Mouse (Mus musculus): Measurements from ENCODE around the gene Wnt1. TPM values are rescaled to one million over a fixed set of nuclear protein-coding genes. Genes with fewer than 3 reads are reported as not detected.

Wnt1 gene
- polyA plus RNA-seq, 1 experiment from 2014 or later = not detected

DNA sequence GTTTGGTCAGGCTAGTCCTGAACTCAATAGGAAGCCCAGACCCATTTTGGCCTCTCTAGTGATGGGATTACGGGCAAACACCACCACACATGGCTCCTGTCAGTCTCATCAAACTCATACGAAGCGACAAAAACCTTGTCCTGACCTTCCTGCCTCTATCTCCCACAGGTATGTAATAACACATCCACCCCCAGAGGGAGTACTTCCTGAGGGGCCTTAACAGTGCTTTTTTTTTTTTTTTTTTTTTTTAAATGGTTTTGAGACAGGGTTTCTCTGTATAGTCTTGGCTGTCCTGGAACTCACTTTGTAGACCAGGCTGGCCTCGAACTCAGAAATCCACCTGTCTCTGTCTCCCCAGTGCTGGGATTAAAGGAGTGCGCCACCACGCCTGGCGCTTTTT, 28.5 kb downstream of the Wnt1 start:
- Histone ChIP-seq H3K36me3 (ENCODE audit: control insufficient read depth, insufficient read depth, low read length) (peaks cover 45% of the 10 kb centered on the region), H3K4me1 (replicated peaks; ENCODE audit: control insufficient read depth, insufficient read depth, low read length) (no peaks in the 10 kb centered on the region), H3K27me3 (replicated peaks; ENCODE audit: control insufficient read depth, insufficient read depth, low read length) (no peaks in the 10 kb centered on the region), H3K9ac (ENCODE audit: low read length) (no peak overlapping the region), H3K9me3 (ENCODE audit: control insufficient read depth, low read length) (no peaks in the 10 kb centered on the region), H3K4me3 (ENCODE audit: low read depth, low read length) (no peak overlapping the region), H3K4me2 (ENCODE audit: low read length) (no peak overlapping the region), H3K27ac (ENCODE audit: low read depth) (no peak overlapping the region)
- no peak for ATAC-seq (replicated peaks; ENCODE audit: low FRiP score, low TSS enrichment, low read depth)
- DNase-seq (ENCODE audit: low spot score) = no peak
- 92% methylated on average over 7 of the region's 7 CpGs for WGBS

DNA sequence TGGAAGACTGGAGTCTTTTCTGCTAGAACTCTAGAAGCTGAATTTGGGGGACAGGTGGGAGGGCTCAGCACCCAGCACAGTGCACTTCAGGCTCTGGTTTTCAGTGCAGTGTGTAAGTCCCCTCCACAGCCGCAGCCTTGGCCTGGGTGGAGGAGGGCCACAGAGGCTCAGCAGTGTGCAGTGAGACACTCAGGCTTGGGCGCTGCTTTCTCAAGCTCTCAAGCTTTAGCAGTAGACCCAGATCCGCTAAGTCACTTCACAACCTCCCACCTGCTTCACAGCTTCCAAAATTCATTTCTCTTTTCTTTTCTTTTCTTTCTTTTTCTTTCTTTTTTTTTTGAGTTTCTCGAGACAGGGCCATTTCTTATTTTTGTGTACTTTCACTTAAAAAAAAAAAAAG, 31.3 kb downstream of the Wnt1 start:
- Histone ChIP-seq H3K4me1 (replicated peaks; ENCODE audit: control insufficient read depth, insufficient read depth, low read length) (no peaks in the 10 kb centered on the region), H3K27me3 (replicated peaks; ENCODE audit: control insufficient read depth, insufficient read depth, low read length) (no peaks in the 10 kb centered on the region), H3K9ac (ENCODE audit: low read length) (no peak overlapping the region), H3K4me2 (ENCODE audit: low read length) (no peak overlapping the region), H3K36me3 (ENCODE audit: control insufficient read depth, insufficient read depth, low read length) (peaks cover 36% of the 10 kb centered on the region), H3K4me3 (ENCODE audit: low read depth, low read length) (no peak overlapping the region), H3K27ac (ENCODE audit: low read depth) (no peak overlapping the region), H3K9me3 (ENCODE audit: control insufficient read depth, low read length) (no peaks in the 10 kb centered on the region)
- ATAC-seq (replicated peaks; ENCODE audit: low FRiP score, low TSS enrichment, low read depth) (no peak), DNase-seq (ENCODE audit: low spot score) (no peak)
- WGBS = 85% methylated on average over 4 of the region's 4 CpGs

DNA sequence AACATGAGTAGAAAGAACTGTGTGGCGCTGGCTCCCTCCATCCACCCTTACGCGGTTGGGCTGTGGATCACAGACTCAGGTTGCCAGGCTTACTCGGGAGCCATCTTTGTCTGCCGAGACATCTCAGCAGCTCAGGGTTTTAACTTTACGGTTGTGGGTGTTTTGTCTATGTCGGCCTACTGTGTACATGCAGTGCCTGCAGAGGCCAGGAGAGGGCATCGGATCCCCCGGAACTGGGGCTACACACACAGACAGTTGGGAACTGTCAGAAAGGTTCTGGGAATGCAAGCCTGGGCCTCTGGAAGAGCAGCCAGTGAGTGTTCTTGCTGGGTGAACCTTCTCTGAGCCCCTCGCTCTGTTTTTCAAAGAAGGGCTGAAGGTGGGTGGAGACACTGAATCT, 31.7 kb downstream of the Wnt1 start:
- WGBS = 40% methylated on average over 10 of the region's 10 CpGs
- no peak overlapping the region for H3K4me3 ChIP-seq (ENCODE audit: low read depth, low read length)
- no peaks in the 10 kb centered on the region for H3K4me1 ChIP-seq (replicated peaks; ENCODE audit: control insufficient read depth, insufficient read depth, low read length)
- ATAC-seq (replicated peaks; ENCODE audit: low FRiP score, low TSS enrichment, low read depth) (no peak), DNase-seq (ENCODE audit: low spot score) (no peak)
- H3K27ac ChIP-seq (ENCODE audit: low read depth) = no peak overlapping the region
- H3K9me3 ChIP-seq (ENCODE audit: control insufficient read depth, low read length) = no peaks in the 10 kb centered on the region
- H3K9ac ChIP-seq (ENCODE audit: low read length) = no peak overlapping the region
- no peak overlapping the region for H3K4me2 ChIP-seq (ENCODE audit: low read length)
- no peaks in the 10 kb centered on the region for H3K27me3 ChIP-seq (replicated peaks; ENCODE audit: control insufficient read depth, insufficient read depth, low read length)
- peaks cover 35% of the 10 kb centered on the region for H3K36me3 ChIP-seq (ENCODE audit: control insufficient read depth, insufficient read depth, low read length)

DNA sequence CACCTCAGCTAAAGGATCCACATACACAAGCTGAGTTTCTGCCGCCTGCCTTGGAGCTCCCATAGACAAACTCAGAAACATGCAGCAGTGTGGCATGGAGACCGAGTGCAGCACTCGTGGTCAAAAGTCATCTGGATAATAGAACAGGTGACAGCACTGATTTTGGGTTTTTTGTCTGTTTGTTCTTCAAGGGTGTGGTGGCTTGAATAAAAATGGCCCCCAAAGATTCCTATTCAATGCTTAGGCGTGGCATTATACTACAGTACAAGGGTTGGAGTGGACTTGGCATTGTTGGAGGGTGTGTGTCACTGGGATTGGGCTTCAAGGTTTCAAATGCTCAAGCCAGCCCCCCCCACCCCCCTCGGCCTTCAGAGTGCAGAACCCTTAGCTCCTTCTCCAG, 32.5 kb downstream of the Wnt1 start:
- no peak overlapping the region for H3K4me2 ChIP-seq (ENCODE audit: low read length)
- no peak overlapping the region for H3K4me3 ChIP-seq (ENCODE audit: low read depth, low read length)
- H3K27ac ChIP-seq (ENCODE audit: low read depth) = no peak overlapping the region
- no peaks in the 10 kb centered on the region for H3K27me3 ChIP-seq (replicated peaks; ENCODE audit: control insufficient read depth, insufficient read depth, low read length)
- DNase-seq (ENCODE audit: low spot score) = no peak
- peaks cover 32% of the 10 kb centered on the region for H3K36me3 ChIP-seq (ENCODE audit: control insufficient read depth, insufficient read depth, low read length)
- H3K9me3 ChIP-seq (ENCODE audit: control insufficient read depth, low read length) = no peaks in the 10 kb centered on the region
- no peaks in the 10 kb centered on the region for H3K4me1 ChIP-seq (replicated peaks; ENCODE audit: control insufficient read depth, insufficient read depth, low read length)
- 92% methylated on average over 5 of the region's 5 CpGs for WGBS
- no peak overlapping the region for H3K9ac ChIP-seq (ENCODE audit: low read length)
- no peak for ATAC-seq (replicated peaks; ENCODE audit: low FRiP score, low TSS enrichment, low read depth)

DNA sequence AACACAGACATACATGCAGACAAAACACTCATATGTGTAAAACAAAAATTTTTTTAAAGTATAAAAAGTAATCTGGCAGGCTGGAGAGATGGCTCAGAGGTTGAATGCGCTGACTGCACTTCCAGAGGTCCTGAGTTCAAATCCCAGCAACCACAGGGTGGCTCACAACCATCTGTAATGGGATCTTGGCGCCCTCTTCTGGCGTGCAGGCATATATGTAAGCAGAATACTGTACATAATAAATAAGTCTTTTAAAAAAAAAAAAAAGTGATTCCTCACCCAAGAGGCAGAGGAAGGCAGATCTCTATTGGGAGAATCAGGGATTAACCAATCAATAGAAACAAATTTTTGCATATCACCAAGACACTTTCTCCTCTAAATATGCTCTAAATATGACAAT, 33.8 kb downstream of the Wnt1 start:
- 61% methylated on average over 3 of the region's 3 CpGs for WGBS
- H3K4me3 ChIP-seq (ENCODE audit: low read depth, low read length) = no peak overlapping the region
- H3K36me3 ChIP-seq (ENCODE audit: control insufficient read depth, insufficient read depth, low read length) = peaks cover 40% of the 10 kb centered on the region
- no peak for DNase-seq (ENCODE audit: low spot score)
- no peak overlapping the region for H3K9ac ChIP-seq (ENCODE audit: low read length)
- ATAC-seq (replicated peaks; ENCODE audit: low FRiP score, low TSS enrichment, low read depth) = no peak
- no peak overlapping the region for H3K27ac ChIP-seq (ENCODE audit: low read depth)
- no peaks in the 10 kb centered on the region for H3K9me3 ChIP-seq (ENCODE audit: control insufficient read depth, low read length)
- no peaks in the 10 kb centered on the region for H3K27me3 ChIP-seq (replicated peaks; ENCODE audit: control insufficient read depth, insufficient read depth, low read length)
- H3K4me2 ChIP-seq (ENCODE audit: low read length) = no peak overlapping the region
- no peaks in the 10 kb centered on the region for H3K4me1 ChIP-seq (replicated peaks; ENCODE audit: control insufficient read depth, insufficient read depth, low read length)

DNA sequence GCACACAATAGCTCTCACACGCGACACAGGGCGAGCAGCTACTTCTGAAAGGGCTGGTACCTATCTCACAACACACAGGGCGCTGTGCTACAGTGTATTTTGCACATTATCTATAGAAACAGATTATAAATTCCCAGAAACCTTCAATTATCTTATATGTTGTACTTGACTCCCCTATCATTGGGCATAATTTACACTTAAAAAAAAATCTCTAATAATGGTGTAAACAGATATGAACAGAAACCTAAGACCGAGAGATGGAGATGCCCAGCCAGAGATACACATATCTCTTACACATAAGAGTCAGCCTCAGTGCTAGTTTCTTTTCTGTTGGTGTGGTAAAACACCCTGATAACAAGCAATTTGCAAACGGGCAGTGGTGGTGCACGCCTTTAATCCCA, 38.0 kb downstream of the Wnt1 start:
- no peak for DNase-seq (ENCODE audit: low spot score)
- H3K27me3 ChIP-seq (replicated peaks; ENCODE audit: control insufficient read depth, insufficient read depth, low read length) = no peaks in the 10 kb centered on the region
- peaks cover 27% of the 10 kb centered on the region for H3K36me3 ChIP-seq (ENCODE audit: control insufficient read depth, insufficient read depth, low read length)
- no peak for ATAC-seq (replicated peaks; ENCODE audit: low FRiP score, low TSS enrichment, low read depth)
- H3K4me1 ChIP-seq (replicated peaks; ENCODE audit: control insufficient read depth, insufficient read depth, low read length) = peaks cover 10% of the 10 kb centered on the region; the same call in 1 of the 2 replicates
- H3K9ac ChIP-seq (ENCODE audit: low read length) = no peak overlapping the region
- WGBS = 89% methylated on average over 7 of the region's 7 CpGs
- no peak overlapping the region for H3K4me2 ChIP-seq (ENCODE audit: low read length)
- no peak overlapping the region for H3K4me3 ChIP-seq (ENCODE audit: low read depth, low read length)
- no peaks in the 10 kb centered on the region for H3K9me3 ChIP-seq (ENCODE audit: control insufficient read depth, low read length)
- H3K27ac ChIP-seq (ENCODE audit: low read depth) = no peak overlapping the region

DNA sequence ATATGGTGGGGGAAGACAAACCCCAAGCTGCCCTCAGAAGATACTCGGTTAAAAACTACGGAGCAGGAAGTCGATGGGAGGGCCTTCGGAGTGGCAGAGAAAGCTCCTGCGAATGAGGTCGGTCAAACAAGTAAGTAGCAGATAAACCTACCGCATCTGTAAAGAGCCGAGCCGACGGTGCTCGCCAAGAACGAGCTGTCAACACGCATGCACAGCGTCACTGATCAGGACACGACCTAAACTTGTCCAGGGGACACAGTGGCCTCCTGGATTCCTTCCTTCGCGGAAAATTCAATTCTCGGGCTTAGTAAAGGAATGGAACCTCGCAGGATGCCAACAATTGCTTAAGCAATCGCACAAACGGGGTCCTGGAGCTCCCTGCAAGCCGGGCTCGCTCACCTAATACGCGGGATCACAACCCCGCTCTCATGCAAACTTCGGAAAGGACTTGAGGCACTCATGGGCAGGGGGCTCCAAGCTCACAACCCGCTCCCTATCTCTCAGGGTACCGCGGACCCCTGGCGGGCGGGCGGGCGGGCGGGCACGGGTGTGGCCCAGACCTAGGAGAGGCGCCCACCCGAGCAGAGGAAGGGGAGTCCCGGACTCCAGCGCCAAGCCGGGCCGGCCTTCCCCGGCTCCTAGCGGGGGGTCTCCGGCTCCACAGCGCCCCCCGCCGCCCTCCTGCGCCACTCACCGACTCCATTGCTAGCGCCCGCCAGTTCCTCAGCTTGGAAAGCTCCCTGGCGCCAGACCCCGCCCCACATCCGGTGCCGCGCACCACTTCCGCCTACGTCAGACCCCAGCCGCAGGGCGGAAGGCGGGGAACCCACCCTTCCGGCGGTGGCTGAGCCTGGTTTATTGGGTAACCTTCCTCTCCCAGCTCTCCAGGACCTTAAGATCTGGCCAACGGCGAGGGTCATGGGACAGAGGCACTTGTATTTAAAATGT, 41.4 kb downstream of the Wnt1 start, which contains the start of gene Prkag1:
TSS of gene Prkag1 (minus strand) at position 786 of the 948 bp plus-strand sequence.
- H3K4me3 ChIP-seq (ENCODE audit: low read depth, low read length) = peak within 1 kb of the TSS; percentile 84
- H3K27ac ChIP-seq (ENCODE audit: low read depth) = peak within 1 kb of the TSS; percentile 92
- under 1% methylated on average over 57 of the region's 66 CpGs for WGBS
- H3K9ac ChIP-seq (ENCODE audit: low read length) = peak within 1 kb of the TSS; percentile 87
- H3K9me3 ChIP-seq (ENCODE audit: control insufficient read depth, low read length) = no peaks in the 10 kb centered on the region
- H3K4me2 ChIP-seq (ENCODE audit: low read length) = peak within 1 kb of the TSS; percentile 49
- DNase-seq (ENCODE audit: low spot score) (peak; percentile 96), ATAC-seq (replicated peaks; ENCODE audit: low FRiP score, low TSS enrichment, low read depth) (peak; percentile 94)
- no peaks in the 10 kb centered on the region for H3K27me3 ChIP-seq (replicated peaks; ENCODE audit: control insufficient read depth, insufficient read depth, low read length)
- peaks cover 10% of the 10 kb centered on the region; the same call in 1 of the 2 replicates for H3K4me1 ChIP-seq (replicated peaks; ENCODE audit: control insufficient read depth, insufficient read depth, low read length)
- peaks cover 37% of the 10 kb centered on the region for H3K36me3 ChIP-seq (ENCODE audit: control insufficient read depth, insufficient read depth, low read length)

DNA sequence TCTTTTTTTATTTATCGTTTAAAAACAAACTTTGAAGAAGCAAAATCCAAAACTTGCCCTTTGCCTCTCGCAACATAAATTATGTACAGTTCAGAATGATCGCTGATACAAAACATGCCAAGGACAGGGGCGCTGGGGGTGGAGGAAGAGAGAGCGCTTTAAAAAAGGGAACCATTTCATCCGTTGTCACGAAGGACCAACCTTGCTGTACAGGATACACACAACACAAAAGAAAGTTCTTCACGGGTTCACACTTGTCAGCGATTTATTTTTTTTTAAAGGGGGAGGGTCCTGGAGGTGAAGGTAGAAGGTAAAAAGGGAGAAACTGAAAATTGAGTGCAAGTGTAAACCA, 42.0 kb downstream of the Wnt1 start:
- Histone ChIP-seq H3K36me3 (ENCODE audit: control insufficient read depth, insufficient read depth, low read length) (peaks cover 43% of the 10 kb centered on the region), H3K4me3 (ENCODE audit: low read depth, low read length) (peak overlapping the region; percentile 84), H3K4me2 (ENCODE audit: low read length) (peak overlapping the region; percentile 49), H3K4me1 (replicated peaks; ENCODE audit: control insufficient read depth, insufficient read depth, low read length) (peaks cover 10% of the 10 kb centered on the region; the same call in 1 of the 2 replicates), H3K27me3 (replicated peaks; ENCODE audit: control insufficient read depth, insufficient read depth, low read length) (no peaks in the 10 kb centered on the region), H3K9ac (ENCODE audit: low read length) (0 out of 2 replicates have a peak overlapping the region, but pooled peaks have one; percentile 87), H3K9me3 (ENCODE audit: control insufficient read depth, low read length) (no peaks in the 10 kb centered on the region), H3K27ac (ENCODE audit: low read depth) (peak overlapping the region; percentile 92)
- 10% methylated on average over 9 of the region's 9 CpGs for WGBS
- ATAC-seq (replicated peaks; ENCODE audit: low FRiP score, low TSS enrichment, low read depth) = peak; percentile 41
- DNase-seq (ENCODE audit: low spot score) = no peak

Data from intestine, embryonic 14.5 days (tissue).